In the genomic region with DNA sequence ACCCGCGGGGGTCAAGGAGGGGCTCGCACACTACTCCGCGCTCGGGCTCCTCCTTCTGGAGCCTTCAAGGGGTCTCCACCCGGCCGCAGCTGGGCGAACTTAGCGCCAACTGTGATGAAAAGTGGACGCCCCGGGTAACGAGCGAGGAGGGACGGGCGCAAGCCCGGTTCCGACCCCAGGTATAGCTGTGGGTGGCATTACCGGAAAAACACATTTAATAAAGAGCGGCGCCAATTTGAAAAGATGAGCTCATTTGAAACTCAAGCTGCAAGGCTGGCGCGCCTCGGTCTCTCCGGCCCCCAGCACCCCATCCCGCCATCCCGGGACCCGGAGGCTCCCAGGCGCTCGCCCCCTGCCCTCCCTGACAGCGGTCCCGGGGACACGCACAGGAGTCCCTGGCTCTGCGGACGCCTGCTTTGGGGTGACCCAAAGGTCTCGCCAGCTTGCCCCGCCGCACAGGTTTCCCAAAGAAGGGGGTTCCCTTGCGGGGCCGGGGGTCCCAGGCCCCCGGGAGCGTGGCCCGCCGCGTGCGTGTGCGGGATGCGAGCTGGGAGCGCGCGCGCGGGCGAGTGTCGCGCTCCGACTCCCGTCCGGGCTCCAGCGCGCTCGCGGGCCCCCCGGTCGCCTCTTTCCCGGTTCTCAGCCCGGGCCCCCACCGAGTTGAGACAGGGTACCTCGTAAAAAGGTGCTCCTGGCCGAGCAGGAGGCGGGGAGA, we compare ENCODE assay signal across 9 mouse cellular contexts. TPM values are rescaled to one million over a fixed set of nuclear protein-coding genes. Genes with fewer than 3 reads are reported as not detected.
A peak's percentile ranks its signal among the peaks of the same experiment; 100 is the strongest.
DNase-seq lines count a peak whose midpoint lies in the region; ATAC-seq and TF ChIP-seq lines count a peak whose summit lies in the region.
"Had no signal": no experiment of that assay in that cellular context is flagged by ENCODE, and none has a peak within 500 bp of the region (broad histone marks: within the 10 kb centered on the region; RNA-seq: fewer than 3 reads in every experiment).

No protein-coding gene starts in this region.

- H3K4me2 ChIP-seq in liver, embryonic 12.5 days, result peak overlapping the region; percentile 77

- H3K27me3 ChIP-seq in E14TG2a.4 (ENCODE audit: insufficient read depth, low read length), result peaks cover 6% of the 10 kb centered on the region
- no peaks in the 10 kb centered on the region for H3K27me3 ChIP-seq in embryonic facial prominence, embryonic 10.5 days (replicated peaks; ENCODE audit: low read depth, poor library complexity, severe bottlenecking)
- H3K27me3 ChIP-seq in liver, embryonic 12.5 days (replicated peaks), result peaks cover 64% of the 10 kb centered on the region
- H3K27me3 ChIP-seq: CH12.LX had no signal

- TF ChIP-seq CTCF in E14TG2a.4 (conservative IDR thresholded peaks at IDR 0.05; ENCODE audit: low read length), result no peak

- peak overlapping the region; percentile 99 for H3K27ac ChIP-seq in embryonic facial prominence, embryonic 10.5 days (replicated peaks)
- H3K27ac ChIP-seq in liver, embryonic 12.5 days, result peak overlapping the region; percentile 60; the same call in 1 of the 2 replicates

- peaks cover under 1% of the 10 kb centered on the region; the same call in 1 of the 2 replicates for H3K36me3 ChIP-seq in E14TG2a.4 (ENCODE audit: insufficient read depth, low read length)
- H3K36me3 ChIP-seq in embryonic facial prominence, embryonic 10.5 days (replicated peaks), result no peaks in the 10 kb centered on the region
- no peaks in the 10 kb centered on the region for H3K36me3 ChIP-seq in liver, embryonic 12.5 days

- intact Hi-C loops in gastrocnemius, postnatal 36 days (cut with DNase I), result no loop called here

- WGBS in embryonic facial prominence, embryonic 10.5 days, result under 1% methylated on average over 71 of the region's 71 CpGs
- WGBS in liver, embryonic 12.5 days (ENCODE audit: insufficient replicate concordance), result under 1% methylated on average over 71 of the region's 71 CpGs

- peak overlapping the region; percentile 74 for H3K9ac ChIP-seq in liver, embryonic 12.5 days

- no peaks in the 10 kb centered on the region for H3K9me3 ChIP-seq in E14TG2a.4 (ENCODE audit: low read length)
- no peaks in the 10 kb centered on the region for H3K9me3 ChIP-seq in embryonic facial prominence, embryonic 10.5 days
- no peaks in the 10 kb centered on the region for H3K9me3 ChIP-seq in liver, embryonic 12.5 days (replicated peaks)

- peak; percentile 2 for DNase-seq in gastrocnemius, adult 18-20 months (ENCODE audit: low spot score)
- DNase-seq in gastrocnemius, postnatal 36 days, result no peak
- DNase-seq in embryonic facial prominence, embryonic 10.5 days (ENCODE audit: low spot score), result peak; percentile 82
- peak; percentile 57 for DNase-seq in heart, postnatal 4 days
- DNase-seq in ovary, postnatal 10 days (ENCODE audit: low spot score), result peak; percentile 24

- ATAC-seq in liver, embryonic 12.5 days, result peak; percentile 44; the same call in 1 of the 2 replicates
- ATAC-seq in CD4-positive, CD25-positive, alpha-beta regulatory T cell, adult 4 months, result no peak

- peak overlapping the region; percentile 90 for H3K4me3 ChIP-seq in E14TG2a.4 (replicated peaks; ENCODE audit: low read length)
- H3K4me3 ChIP-seq in embryonic facial prominence, embryonic 10.5 days, result peak overlapping the region; percentile 97
- peak overlapping the region; percentile 67 for H3K4me3 ChIP-seq in liver, embryonic 12.5 days

- H3K4me1 ChIP-seq in E14TG2a.4 (replicated peaks; ENCODE audit: low read depth, low read length), result peaks cover 43% of the 10 kb centered on the region
- H3K4me1 ChIP-seq in embryonic facial prominence, embryonic 10.5 days, result peaks cover 37% of the 10 kb centered on the region
- H3K4me1 ChIP-seq in liver, embryonic 12.5 days, result peaks cover 11% of the 10 kb centered on the region; the same call in 1 of the 2 replicates

RNA-seq across cellular contexts. Expression of a gene that starts 1.6 kb away (rescaled TPM):
- 1 to 10 TPM; 1.4 to 1.5 TPM for total RNA-seq in gastrocnemius, adult 18-20 months (2021)
- total RNA-seq in gastrocnemius, postnatal 36 days (2021), result 1 to 10 TPM; 2.1 TPM
- polyA plus RNA-seq in embryonic facial prominence, embryonic 10.5 days (2016; fragmentation: Nextera tagmentation; extraction: Ambion mirVana), result 174 and 198 TPM in 2 replicates
- total RNA-seq in heart, postnatal 4 days (2021), result 10 to 100 TPM; 23.9 to 24.8 TPM
- polyA plus RNA-seq in liver, embryonic 12.5 days (2016; fragmentation: Nextera tagmentation; extraction: Ambion mirVana), result 29.2 and 30.5 TPM in 2 replicates
- polyA plus RNA-seq in CD4-positive, CD25-positive, alpha-beta regulatory T cell, adult 4 months (2017; shearing (Covaris generic)), result 1 to 10 TPM; 1.1 to 1.2 TPM

Comparison
In these comparisons a context has a peak if more than half of its experiments do, and no peak if none do; other contexts are left out.
1. DNase-seq: peak in gastrocnemius, adult 18-20 months (single experiment), embryonic facial prominence, embryonic 10.5 days (single experiment), heart, postnatal 4 days (single experiment) and ovary, postnatal 10 days (single experiment); none in gastrocnemius, postnatal 36 days (0 of 2).
2. RNA of a gene that starts 1.6 kb away (total RNA-seq): 23.9 to 24.8 TPM in heart, postnatal 4 days; 2.1 TPM in gastrocnemius, postnatal 36 days and 1.4 to 1.5 TPM in gastrocnemius, adult 18-20 months; every median in the first group is over 4 times any median in the second.
3. Peak in every context shown above with its lines, with median percentiles within 50 percentile points of each other: H3K4me3 ChIP-seq.